Mouse (Mus musculus): ENCODE data around the gene Paqr6. TPM values are rescaled to one million over a fixed set of nuclear protein-coding genes. Genes with fewer than 3 reads are reported as not detected.

Paqr6 gene
- polyA plus RNA-seq, 1 experiment from 2014 or later = 0.94 TPM

DNA sequence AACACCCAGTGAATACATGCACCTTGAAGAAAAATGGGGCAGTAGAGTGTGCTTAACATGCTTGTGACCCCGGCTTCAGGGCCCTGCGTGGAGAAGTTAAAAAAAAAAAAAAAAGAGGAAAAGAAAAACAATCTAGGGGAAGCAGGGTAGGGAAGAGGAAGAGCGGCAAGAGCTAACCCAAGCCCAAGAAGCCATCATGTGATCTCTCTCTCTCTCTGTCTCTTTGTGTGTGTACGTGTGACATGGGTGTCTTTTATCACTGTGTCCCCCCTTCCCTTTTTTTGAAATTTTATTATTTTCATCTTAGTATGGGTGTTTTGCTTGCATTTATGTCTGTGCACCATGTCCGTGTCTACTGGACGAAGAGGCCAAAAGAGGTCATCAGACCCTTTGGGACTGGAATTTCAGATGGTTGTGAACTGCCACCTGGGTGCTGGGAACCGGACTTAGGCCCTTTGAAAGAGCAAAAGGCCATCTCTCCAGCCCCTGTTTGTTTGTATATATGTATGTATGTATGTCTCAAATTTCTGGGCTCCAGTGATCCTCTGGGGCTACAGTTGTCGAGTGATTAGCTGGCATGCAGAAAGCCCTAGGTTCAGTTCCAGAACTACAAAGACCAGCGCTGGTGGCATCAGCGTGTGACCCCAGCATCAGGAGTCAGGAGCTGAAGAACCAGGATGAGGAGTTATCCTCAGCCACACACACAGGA is 39.3 kb downstream of the Paqr6 start:
- ATAC-seq (ENCODE audit: low FRiP score) = no peak
- Histone ChIP-seq H3K27ac (no peak overlapping the region), H3K27me3 (ENCODE audit: control insufficient read depth, insufficient read depth, low read length) (no peaks in the 10 kb centered on the region), H3K4me3 (replicated peaks; ENCODE audit: low read length) (no peak overlapping the region), H3K36me3 (replicated peaks; ENCODE audit: control insufficient read depth, insufficient read depth) (0 out of 2 replicates have a peak, but pooled peaks cover 3% of the 10 kb centered on the region), H3K9ac (no peak overlapping the region), H3K4me2 (replicated peaks) (no peak overlapping the region), H3K9me3 (ENCODE audit: control insufficient read depth, low read length) (no peaks in the 10 kb centered on the region), H3K4me1 (replicated peaks; ENCODE audit: control insufficient read depth, insufficient read depth, low read length) (0 out of 2 replicates have a peak, but pooled peaks cover under 1% of the 10 kb centered on the region)
- DNase-seq (ENCODE audit: low spot score) = no peak
- WGBS = 94% methylated on average over 10 of the region's 10 CpGs

GRCm38 (mm10) chr3:88407090-88407489 is 42.7 kb downstream of the Paqr6 start:
- peaks cover 12% of the 10 kb centered on the region for H3K4me1 ChIP-seq (replicated peaks; ENCODE audit: control insufficient read depth, insufficient read depth, low read length)
- ATAC-seq (ENCODE audit: low FRiP score) (peak; percentile 46), DNase-seq (ENCODE audit: low spot score) (peak; percentile 91)
- H3K9me3 ChIP-seq (ENCODE audit: control insufficient read depth, low read length) = no peaks in the 10 kb centered on the region
- no peak overlapping the region for H3K4me3 ChIP-seq (replicated peaks; ENCODE audit: low read length)
- H3K36me3 ChIP-seq (replicated peaks; ENCODE audit: control insufficient read depth, insufficient read depth) = peaks cover 13% of the 10 kb centered on the region
- no peaks in the 10 kb centered on the region for H3K27me3 ChIP-seq (ENCODE audit: control insufficient read depth, insufficient read depth, low read length)
- 4% methylated on average over 2 of the region's 2 CpGs for WGBS
- H3K4me2 ChIP-seq (replicated peaks) = no peak overlapping the region
- no peak overlapping the region for H3K9ac ChIP-seq
- H3K27ac ChIP-seq = no peak overlapping the region

DNA sequence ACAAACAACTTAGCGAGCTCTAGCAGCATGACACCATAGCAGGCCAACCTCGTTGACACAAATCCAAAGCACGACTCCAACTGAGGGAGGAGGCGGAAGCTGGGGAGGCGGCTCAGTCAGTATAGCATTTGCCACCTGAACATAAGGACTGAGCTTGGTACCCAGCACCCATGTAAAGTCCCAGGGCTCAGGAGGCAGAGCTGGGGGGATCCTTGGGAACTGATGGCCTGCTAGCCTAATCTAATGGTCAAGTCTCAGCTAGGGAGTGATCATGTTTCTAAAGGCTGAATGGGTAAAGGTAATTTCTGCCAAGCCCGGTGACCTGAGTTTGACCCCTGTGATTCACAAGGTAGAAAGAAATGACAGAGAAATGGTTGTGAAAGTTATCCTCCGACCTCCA is 43.1 kb downstream of the Paqr6 start:
- ATAC-seq (ENCODE audit: low FRiP score) (no peak), DNase-seq (ENCODE audit: low spot score) (no peak)
- peaks cover 12% of the 10 kb centered on the region for H3K4me1 ChIP-seq (replicated peaks; ENCODE audit: control insufficient read depth, insufficient read depth, low read length)
- H3K4me3 ChIP-seq (replicated peaks; ENCODE audit: low read length) = no peak overlapping the region
- H3K36me3 ChIP-seq (replicated peaks; ENCODE audit: control insufficient read depth, insufficient read depth) = peaks cover 17% of the 10 kb centered on the region
- no peaks in the 10 kb centered on the region for H3K9me3 ChIP-seq (ENCODE audit: control insufficient read depth, low read length)
- no peak overlapping the region for H3K27ac ChIP-seq
- no peak overlapping the region for H3K9ac ChIP-seq
- H3K4me2 ChIP-seq (replicated peaks) = no peak overlapping the region
- WGBS = 63% methylated on average over 7 of the region's 7 CpGs
- no peaks in the 10 kb centered on the region for H3K27me3 ChIP-seq (ENCODE audit: control insufficient read depth, insufficient read depth, low read length)

DNA sequence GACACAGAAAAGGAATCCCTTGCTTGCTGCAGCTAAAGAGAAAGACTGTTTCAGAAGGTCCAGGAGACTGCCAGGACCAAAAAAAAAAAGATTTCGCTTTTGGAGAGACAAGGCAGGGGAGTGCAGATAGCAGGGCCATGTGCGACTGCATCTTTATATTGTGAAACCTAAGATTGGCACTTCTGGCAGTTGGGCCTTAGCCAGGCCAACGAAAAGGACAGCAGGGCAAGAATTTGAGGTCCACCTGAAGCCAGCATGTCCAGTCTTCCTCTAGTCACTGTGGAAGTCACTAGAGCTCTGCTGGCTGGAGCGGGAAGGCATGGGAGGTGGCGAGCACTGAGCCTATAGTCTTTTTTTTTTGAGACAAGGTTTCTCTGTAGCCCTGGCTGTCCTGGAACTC is 44.6 kb downstream of the Paqr6 start:
- Histone ChIP-seq H3K4me1 (replicated peaks; ENCODE audit: control insufficient read depth, insufficient read depth, low read length) (peaks cover 12% of the 10 kb centered on the region), H3K27me3 (ENCODE audit: control insufficient read depth, insufficient read depth, low read length) (no peaks in the 10 kb centered on the region), H3K4me3 (replicated peaks; ENCODE audit: low read length) (peak overlapping the region; percentile 56; the same call in 1 of the 2 replicates), H3K27ac (no peak overlapping the region), H3K9me3 (ENCODE audit: control insufficient read depth, low read length) (no peaks in the 10 kb centered on the region), H3K4me2 (replicated peaks) (peak overlapping the region; percentile 73), H3K9ac (peak overlapping the region; percentile 77; the same call in 1 of the 2 replicates), H3K36me3 (replicated peaks; ENCODE audit: control insufficient read depth, insufficient read depth) (peaks cover 30% of the 10 kb centered on the region)
- DNase-seq (ENCODE audit: low spot score) (no peak), ATAC-seq (ENCODE audit: low FRiP score) (no peak)
- 75% methylated on average over 5 of the region's 5 CpGs for WGBS

- Histone ChIP-seq H3K27me3 (ENCODE audit: control insufficient read depth, insufficient read depth, low read length) (no peaks in the 10 kb centered on the region), H3K9ac (peak within 1 kb of the TSS; percentile 77), H3K4me2 (replicated peaks) (peak within 1 kb of the TSS; percentile 73), H3K4me1 (replicated peaks; ENCODE audit: control insufficient read depth, insufficient read depth, low read length) (peaks cover 12% of the 10 kb centered on the region), H3K36me3 (replicated peaks; ENCODE audit: control insufficient read depth, insufficient read depth) (peaks cover 41% of the 10 kb centered on the region), H3K27ac (peak within 1 kb of the TSS; percentile 86), H3K9me3 (ENCODE audit: control insufficient read depth, low read length) (no peaks in the 10 kb centered on the region), H3K4me3 (replicated peaks; ENCODE audit: low read length) (peak within 1 kb of the TSS; percentile 56)
- under 1% methylated on average over 54 of the region's 54 CpGs for WGBS
- ATAC-seq (ENCODE audit: low FRiP score) (peak; percentile 89), DNase-seq (ENCODE audit: low spot score) (peak; percentile 81)
Measured at GRCm38 (mm10) chr3:88409741-88410644, 45.6 kb downstream of the Paqr6 start, which contains the start of gene Pmf1. Gene Pmf1, minus strand, starts transcription at chr3:88410331.

- H3K4me2 ChIP-seq (replicated peaks) = peak overlapping the region; percentile 73
- DNase-seq (ENCODE audit: low spot score) = no peak
- H3K4me3 ChIP-seq (replicated peaks; ENCODE audit: low read length) = peak overlapping the region; percentile 56
- H3K4me1 ChIP-seq (replicated peaks; ENCODE audit: control insufficient read depth, insufficient read depth, low read length) = peaks cover 12% of the 10 kb centered on the region
- peak overlapping the region; percentile 77 for H3K9ac ChIP-seq
- no peaks in the 10 kb centered on the region for H3K9me3 ChIP-seq (ENCODE audit: control insufficient read depth, low read length)
- peak overlapping the region; percentile 86 for H3K27ac ChIP-seq
- no peak for ATAC-seq (ENCODE audit: low FRiP score)
- WGBS = 28% methylated on average over 7 of the region's 7 CpGs
- no peaks in the 10 kb centered on the region for H3K27me3 ChIP-seq (ENCODE audit: control insufficient read depth, insufficient read depth, low read length)
- peaks cover 47% of the 10 kb centered on the region for H3K36me3 ChIP-seq (replicated peaks; ENCODE audit: control insufficient read depth, insufficient read depth)
Measured at GRCm38 (mm10) chr3:88410645-88411031, 46.3 kb downstream of the Paqr6 start.

- no peak overlapping the region for H3K4me3 ChIP-seq (replicated peaks; ENCODE audit: low read length)
- H3K36me3 ChIP-seq (replicated peaks; ENCODE audit: control insufficient read depth, insufficient read depth) = peaks cover 56% of the 10 kb centered on the region
- DNase-seq (ENCODE audit: low spot score) (no peak), ATAC-seq (ENCODE audit: low FRiP score) (no peak)
- H3K9me3 ChIP-seq (ENCODE audit: control insufficient read depth, low read length) = no peaks in the 10 kb centered on the region
- no peak overlapping the region for H3K9ac ChIP-seq
- H3K27me3 ChIP-seq (ENCODE audit: control insufficient read depth, insufficient read depth, low read length) = no peaks in the 10 kb centered on the region
- peaks cover 12% of the 10 kb centered on the region for H3K4me1 ChIP-seq (replicated peaks; ENCODE audit: control insufficient read depth, insufficient read depth, low read length)
- no peak overlapping the region for H3K27ac ChIP-seq
- H3K4me2 ChIP-seq (replicated peaks) = no peak overlapping the region
- 89% methylated on average over 4 of the region's 4 CpGs for WGBS
Measured at GRCm38 (mm10) chr3:88411681-88412080, 47.3 kb downstream of the Paqr6 start.

DNA sequence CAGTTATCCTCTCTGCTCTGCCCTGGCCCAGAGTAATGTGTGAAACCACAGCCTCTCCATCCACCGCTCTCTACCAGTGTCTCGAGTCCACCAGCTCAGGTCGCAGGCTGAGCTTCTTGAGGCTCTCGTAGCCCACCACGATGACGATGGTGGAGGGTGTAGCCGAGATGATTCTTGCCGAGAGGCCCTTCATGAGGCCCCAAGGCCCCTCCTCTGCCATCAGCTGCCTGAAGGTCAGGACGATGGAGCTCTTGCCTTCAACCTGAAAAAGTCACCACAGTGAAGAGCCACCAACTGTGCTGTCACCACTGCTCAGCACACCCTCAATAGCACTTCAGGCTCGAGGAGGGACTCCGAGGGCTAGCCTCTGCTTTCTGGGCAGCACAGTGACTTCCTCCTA is 48.3 kb downstream of the Paqr6 start:
- no peak overlapping the region for H3K27ac ChIP-seq
- H3K9ac ChIP-seq = no peak overlapping the region
- H3K27me3 ChIP-seq (ENCODE audit: control insufficient read depth, insufficient read depth, low read length) = no peaks in the 10 kb centered on the region
- no peaks in the 10 kb centered on the region for H3K9me3 ChIP-seq (ENCODE audit: control insufficient read depth, low read length)
- no peak for ATAC-seq (ENCODE audit: low FRiP score)
- peaks cover 12% of the 10 kb centered on the region for H3K4me1 ChIP-seq (replicated peaks; ENCODE audit: control insufficient read depth, insufficient read depth, low read length)
- no peak overlapping the region for H3K4me2 ChIP-seq (replicated peaks)
- H3K4me3 ChIP-seq (replicated peaks; ENCODE audit: low read length) = no peak overlapping the region
- H3K36me3 ChIP-seq (replicated peaks; ENCODE audit: control insufficient read depth, insufficient read depth) = peaks cover 66% of the 10 kb centered on the region
- 90% methylated on average over 11 of the region's 11 CpGs for WGBS
- no peak for DNase-seq (ENCODE audit: low spot score)

- H3K9ac ChIP-seq = no peak overlapping the region
- no peak overlapping the region for H3K4me2 ChIP-seq (replicated peaks)
- WGBS = 93% methylated on average over 4 of the region's 4 CpGs
- ATAC-seq (ENCODE audit: low FRiP score) (no peak), DNase-seq (ENCODE audit: low spot score) (no peak)
- H3K36me3 ChIP-seq (replicated peaks; ENCODE audit: control insufficient read depth, insufficient read depth) = peaks cover 96% of the 10 kb centered on the region
- H3K4me3 ChIP-seq (replicated peaks; ENCODE audit: low read length) = no peak overlapping the region
- H3K4me1 ChIP-seq (replicated peaks; ENCODE audit: control insufficient read depth, insufficient read depth, low read length) = peaks cover 4% of the 10 kb centered on the region; the same call in 1 of the 2 replicates
- no peak overlapping the region for H3K27ac ChIP-seq
- no peaks in the 10 kb centered on the region for H3K27me3 ChIP-seq (ENCODE audit: control insufficient read depth, insufficient read depth, low read length)
- no peaks in the 10 kb centered on the region for H3K9me3 ChIP-seq (ENCODE audit: control insufficient read depth, low read length)
Measured at GRCm38 (mm10) chr3:88415668-88416067, 51.3 kb downstream of the Paqr6 start.
